Mouse (Mus musculus) kidney, postnatal 14 days (tissue): ENCODE measurements around the gene Suco.

Experiments used
- DNase-seq: peaks from one replicate; pipeline ENCODE4 v3.0.0; 2022; ENCODE audit warnings: mixed read lengths

The Suco gene

DNA sequence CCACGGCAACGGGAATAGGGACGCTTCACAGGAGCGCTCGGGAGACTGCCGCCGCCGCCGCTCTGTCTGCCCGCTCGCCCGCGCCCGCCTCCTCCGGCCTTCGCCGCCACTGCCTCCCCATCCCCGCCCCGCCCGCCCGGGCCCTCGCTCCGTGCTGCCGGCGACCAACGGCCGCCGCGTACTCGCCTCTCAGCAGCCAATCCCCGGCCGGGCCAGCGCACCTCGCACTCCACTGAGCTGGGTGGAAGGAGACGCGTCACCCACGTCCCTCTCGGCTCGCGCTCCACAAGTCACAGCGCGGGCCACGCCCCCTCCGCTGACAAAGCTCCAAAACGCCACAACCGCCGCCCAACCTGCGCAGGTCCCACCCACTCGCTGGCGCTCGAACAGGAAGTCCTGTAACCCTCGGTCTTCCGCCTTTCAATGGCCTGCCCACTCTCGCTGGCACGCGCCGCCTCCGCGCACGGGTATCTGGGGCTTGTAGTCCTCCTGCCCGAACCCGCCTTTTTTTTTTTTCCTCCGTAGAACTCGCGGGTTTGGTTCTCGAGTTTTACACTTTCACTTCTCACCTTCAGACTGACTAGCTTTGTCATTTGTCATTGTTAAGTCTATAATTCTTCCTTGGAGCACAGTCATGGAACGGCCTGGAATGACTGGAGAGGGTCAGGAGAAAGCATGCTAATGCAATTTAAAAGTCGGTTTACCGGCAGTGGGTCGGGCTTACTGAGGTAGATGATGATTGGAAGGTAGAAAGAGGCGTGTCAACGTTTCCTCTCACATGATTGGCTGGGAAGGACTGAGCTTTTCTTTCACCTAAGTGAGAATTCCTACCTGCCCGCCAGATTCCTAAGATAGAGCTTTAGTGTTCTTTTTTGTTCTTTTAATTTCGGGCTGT, at the start of gene Suco:
TSS of gene Suco (minus strand) at position 130 of the 895 bp plus-strand sequence.
- peak; percentile 100 for DNase-seq

DNA sequence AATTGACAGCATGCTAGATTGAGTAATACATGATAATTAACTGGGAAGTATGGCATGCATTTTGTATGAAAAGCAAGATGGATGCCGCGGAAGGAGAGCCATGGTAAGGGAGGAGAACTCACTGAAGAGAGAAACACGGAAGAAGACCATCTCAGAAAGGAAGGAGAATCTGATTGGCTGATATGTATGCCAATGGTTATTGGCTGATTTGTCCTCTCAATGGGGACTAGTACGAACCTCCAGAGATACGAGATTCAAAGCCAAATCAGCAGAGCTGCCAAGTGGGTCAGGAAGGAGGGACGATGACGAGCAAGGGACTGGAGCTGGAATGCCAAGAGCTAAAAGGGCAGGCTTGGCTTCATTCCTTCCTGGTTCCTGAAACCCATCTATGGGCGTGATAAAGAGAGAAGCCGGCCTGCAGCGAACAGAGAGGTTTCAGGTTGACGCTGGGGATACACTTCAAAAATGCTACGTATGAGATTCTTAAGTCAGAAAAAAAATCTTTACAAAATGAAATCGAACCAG, 48.9 kb upstream of the Suco start:
- no peak for DNase-seq

DNA sequence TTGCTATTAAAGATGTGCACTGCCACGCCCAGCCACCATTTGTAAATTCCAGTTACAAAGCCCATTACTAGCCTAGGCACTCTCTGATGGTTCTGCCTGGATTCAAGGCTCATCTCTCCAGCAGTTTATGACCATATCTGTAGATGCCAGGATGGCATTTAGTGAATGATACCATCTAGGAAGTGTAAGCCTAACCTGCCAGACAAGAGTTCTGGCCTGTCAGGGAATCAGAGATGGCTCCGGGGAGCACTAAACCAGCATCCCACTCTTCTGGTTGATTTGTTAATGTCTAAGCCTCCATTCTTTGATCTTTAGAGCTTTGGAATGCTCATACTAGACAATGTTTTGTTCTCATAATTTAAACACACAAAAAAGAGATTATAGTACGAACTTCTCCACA, 47.8 kb upstream of the Suco start:
- DNase-seq: no peak

DNA sequence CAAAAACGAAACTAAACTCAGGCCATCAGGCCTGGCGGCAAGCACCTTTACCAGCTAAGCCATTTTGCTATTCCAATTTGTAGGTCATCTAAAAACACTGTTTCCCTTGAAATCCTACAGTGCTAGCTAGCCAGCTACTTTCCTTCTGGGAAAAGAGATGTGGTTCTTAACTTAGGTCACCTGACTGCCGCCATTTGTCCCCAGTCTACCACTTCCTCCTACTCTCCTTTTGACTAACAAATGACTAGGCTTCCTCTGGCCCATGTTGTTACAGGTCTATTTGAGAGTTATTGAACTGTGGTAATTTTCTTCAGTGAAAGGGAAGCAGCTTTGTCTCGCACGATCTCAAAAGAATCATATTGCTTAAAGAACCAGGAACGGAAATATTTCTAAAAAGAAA, 45.4 kb upstream of the Suco start:
- no peak for DNase-seq

DNA sequence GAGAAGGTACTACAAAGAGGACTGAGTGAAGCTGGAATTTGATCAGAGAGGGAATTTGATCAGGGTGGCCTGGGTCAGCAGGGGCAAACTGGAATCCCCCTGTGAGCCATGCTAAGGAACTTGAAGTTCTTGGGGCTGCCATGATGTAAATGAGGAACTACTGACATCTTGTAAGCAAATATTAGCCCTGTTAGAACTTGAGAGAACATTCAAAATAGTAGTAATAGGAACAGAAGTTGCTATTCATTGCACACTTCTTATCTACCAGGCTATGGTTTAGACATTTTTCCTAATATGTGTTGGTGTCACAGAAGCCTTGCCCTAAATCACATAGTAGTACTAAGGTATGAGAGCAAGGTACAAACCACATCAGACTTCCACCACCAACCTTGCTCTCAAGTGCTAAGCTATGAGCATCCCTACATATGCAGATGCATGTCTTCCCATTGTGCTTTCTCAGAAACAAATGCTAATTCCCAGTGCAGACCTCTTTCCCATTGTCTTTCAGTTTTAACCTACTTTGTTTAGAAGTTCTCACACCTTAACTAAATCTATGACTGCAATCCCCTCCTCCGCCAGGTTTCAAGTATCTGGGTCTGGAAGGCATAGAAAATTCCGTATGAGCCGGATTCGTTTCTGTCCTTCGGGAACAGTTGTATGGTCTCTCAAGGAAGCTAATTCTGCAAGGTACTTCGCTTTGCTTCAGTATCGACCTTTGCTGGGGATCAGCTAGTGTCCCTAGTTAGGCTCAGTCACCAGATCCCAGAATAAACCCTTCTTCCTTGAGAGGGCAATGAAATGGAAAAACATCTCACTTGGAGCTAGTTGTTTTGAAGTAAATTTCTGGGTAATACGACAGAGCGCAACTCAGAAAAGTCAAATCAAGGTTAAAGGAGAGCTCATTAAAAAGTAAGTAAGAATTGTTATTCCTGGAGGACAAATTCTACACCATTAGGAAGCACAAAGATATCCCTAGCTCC, 44.3 kb upstream of the Suco start:
- no peak for DNase-seq

DNA sequence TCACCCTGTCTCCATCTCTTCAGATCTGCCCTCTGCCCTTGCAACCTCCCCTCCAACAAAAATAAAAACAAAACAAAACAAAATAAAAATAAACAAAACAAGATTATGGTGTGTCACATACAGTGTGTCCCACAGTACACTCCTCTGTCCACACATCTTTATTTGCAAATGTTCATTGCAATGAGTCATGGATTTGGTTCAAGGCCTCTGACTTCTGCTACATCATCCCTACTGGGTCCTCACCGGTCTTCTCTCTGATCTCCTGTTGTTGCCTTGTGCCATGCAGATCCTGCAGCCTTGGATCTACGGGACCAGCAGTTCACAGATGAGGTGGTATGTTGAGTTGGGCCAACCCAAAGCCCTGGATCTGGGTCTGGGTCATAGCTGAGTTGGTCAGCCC, 43.1 kb upstream of the Suco start:
- no peak for DNase-seq

DNA sequence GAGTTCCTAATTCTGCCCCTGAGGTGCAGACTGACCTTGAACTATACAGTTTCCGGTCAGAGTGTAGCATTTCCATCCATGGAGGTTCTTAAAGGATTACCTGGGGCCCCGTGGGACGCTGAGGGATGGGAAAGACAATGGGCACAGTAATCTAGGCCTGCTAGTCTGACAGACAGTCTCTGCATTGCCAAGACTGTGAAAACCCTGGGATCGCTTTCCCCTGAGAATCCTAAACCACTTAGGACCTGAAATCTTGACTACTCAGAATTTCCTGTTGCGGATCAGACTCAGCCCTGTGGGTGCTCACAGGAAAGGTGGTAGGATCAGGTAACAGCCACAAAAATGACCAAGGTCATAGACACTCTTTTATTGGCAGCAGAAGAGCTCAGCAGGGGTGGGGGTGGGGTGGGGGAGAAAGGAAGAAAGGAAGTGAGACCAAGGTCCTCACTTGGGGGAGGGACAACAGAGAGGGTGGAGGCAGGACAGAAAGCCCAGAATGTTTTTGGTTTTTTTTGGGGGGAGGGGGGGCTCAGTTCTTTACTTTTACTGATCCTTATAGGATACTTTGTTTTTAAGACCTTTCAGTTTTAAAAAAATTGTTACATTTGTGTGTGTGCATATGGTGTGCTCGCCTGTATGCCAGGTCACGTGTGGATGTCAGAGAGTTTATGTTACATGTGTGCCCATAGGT, 42.3 kb upstream of the Suco start:
- DNase-seq: no peak

DNA sequence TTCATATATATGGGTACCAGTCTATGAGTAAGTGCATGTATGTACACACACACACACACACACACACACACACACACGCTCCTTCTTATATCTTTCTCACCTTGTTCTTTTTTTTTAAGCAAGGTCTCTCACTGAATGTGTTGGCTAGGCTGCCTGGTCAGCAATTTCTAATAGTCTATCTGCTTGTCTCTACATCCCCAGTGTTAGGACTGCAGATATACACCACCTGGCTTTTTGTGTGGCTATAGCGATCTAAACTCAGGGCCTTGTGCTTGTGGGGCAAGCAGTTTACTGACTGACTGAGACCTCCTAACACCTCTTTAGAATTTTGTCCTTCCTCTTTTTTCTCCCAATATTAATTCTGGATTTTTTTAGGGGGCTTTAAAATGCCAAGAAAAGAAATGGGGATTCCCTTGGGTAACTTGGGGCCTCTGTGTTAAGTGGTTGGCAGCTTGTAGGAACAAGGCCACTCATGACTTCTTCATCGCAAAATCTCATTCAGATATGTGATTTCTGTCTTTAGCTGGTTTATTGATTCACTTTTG, 41.5 kb upstream of the Suco start:
- no peak for DNase-seq

DNA sequence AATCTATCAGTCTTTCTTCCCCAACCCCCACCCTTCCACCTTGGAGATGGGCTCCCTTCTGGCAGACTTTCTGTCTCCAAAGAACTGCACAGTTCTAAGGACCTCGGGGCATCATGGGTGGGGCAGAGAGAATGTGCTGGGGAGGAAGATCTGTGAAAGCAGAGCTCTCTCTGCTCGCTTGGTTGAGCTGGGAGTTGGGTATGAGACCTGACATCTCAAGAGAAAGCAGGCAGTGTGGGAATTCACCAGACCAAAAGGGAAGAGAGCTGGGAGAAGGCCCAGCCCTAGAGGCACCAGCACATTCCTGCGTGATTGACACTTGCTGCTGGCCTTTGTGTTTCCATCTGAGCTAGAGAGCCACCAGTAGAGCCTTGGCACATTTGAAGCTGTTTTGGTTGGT, 39.6 kb upstream of the Suco start:
- DNase-seq: no peak

DNA sequence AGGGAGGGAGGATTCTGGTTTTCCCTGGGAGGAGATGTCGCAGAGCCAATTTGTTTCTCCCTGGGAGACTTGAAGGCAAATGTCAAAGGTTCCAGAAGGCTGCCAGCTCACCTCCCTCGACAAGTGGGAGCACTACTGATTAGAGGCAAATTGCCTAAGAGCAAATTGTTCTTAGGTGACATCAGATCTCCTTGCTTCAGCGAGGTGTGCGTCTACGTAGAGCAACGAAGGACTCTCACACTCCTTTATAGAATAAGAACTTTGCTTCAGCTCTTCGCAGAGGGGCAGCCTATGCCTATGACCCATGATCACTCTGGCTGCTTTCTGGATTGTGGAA, 37.1 kb upstream of the Suco start:
- DNase-seq: no peak

DNA sequence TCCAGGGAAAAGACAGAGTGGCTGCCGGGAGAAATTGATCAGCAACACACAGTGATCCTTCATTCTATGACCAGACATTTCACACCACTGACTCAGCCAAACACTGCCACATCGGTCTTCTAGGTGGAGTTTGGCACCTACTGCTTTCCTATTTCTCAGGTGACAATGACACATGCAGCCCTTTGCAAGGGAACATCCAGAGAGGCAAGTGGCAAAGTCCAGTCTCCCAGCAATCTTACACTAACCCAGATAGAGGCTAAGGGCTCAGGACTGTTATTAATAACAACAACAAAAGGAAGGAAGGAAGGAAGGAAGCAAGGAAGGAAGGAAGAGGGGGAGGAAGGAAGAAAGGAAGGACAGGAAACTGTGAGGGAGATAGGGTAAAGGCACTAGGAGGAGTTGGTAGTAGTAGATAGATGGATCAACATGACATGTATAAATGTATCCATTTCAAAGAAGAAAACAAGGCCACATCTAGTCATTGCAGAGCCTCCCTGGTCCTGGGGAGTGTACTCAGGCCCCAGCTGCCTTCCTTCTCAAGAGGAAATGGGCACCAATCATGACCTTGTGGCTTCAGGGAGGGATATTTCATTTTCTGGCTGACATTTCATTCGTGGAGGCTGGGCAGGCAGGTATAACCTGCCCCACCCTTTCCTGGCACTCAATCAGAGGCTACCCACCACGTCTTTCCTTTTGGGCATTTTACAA, 36.6 kb upstream of the Suco start:
- DNase-seq: no peak

DNA sequence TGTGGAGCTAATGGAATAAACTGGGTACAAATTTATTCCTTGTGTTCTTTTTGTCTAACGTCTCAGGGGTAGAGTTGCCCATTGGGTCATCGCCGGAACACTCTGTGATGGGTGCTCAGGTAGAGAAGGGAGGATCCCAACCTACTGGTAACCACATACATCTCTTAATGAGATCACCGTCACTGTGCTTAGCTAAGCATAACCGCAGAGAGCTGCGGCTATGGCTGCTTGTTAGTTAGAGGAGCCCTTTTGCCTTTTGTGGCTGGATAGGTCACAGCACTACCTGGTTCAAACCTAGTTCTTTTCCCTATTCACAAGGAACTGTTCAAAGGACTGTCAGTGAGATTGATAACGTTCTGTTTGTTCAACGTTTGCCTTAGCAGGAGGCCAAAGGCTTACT, 32.6 kb upstream of the Suco start:
- DNase-seq: no peak

DNA sequence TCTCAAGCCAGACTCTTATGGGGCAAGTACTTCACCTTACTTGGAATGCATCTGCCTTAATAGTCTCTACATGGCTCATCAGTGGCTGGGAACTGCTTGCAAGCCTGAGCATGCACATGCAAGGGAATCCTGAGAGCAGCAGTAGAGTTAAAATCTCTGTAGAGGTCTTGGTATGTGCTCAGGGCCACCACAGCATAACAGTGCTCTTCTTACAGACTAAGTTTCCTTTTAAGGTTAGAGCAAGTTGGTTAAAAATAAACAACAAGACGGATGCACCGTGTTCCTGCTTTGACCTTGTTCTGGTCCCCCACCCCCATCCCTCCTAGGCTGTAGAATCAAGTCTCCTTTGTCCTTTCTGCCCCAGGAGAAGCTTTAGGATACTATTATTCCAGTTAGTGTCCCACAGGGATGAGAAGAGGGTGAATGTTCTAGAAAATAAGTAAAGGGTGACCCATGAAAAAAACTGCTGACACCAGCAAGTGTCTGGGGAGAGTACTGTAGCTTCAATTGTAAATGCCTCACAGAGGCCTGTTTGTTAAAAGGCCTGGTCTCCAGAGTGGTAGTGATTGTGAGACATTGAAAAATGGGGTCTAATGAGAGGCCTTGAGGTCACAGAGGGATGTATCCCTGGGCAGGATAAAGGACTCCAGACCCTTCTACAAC, 31.4 kb upstream of the Suco start:
- peak; percentile 24 for DNase-seq

DNA sequence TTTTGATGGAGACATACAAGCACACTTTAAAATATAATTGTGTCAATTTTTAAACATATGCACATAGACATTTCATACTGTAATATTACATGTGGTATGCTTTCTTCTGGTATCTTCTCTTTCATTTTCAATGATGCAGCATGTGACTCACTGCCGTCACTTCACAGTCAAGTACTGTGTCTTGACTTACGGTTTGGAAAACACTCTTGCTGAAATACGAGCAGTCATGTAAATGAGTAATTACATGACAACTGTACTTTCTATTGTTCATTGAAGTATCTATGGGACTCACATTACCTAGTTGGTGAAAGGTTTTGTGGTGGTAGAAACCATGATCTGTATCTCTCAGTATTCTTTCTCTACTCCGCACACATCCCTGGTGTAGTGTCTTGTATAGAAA, 30.6 kb upstream of the Suco start:
- DNase-seq: no peak

DNA sequence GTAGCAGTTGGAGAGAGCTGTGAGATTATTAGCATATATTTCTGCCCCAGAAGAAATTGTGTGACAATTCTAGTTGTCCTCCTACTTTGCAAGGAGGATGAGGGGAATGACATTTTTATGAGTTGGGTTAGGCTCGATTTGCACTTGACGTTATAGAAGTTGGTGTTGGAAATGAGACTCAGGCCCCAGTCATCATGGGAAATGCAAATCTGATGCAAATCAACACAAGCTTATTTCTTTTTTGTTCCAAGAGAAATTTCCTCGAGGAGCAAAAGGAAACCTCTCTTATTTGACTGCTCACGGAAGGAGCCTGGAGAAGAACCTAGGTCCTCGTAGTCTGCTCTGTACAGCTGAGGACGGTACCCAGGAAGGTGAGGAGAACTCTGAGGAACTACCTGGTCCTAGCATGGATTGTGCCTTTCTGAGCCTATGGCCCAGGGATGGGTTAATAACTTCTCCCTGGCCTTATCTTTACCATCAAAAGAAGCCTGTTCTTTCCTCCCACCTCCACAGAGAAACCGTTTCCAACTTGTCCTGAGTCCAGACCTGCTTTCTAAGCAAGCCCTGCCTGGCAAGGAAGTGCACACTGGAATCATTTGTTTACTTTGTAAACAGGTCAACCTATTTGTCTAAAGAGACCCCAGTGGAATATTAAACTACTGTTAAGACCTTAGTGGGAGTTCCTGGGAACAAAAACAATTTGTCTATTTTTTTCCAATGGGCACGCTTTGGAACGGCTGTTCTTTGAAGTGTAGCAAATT, 26.4 kb upstream of the Suco start:
- no peak for DNase-seq

DNA sequence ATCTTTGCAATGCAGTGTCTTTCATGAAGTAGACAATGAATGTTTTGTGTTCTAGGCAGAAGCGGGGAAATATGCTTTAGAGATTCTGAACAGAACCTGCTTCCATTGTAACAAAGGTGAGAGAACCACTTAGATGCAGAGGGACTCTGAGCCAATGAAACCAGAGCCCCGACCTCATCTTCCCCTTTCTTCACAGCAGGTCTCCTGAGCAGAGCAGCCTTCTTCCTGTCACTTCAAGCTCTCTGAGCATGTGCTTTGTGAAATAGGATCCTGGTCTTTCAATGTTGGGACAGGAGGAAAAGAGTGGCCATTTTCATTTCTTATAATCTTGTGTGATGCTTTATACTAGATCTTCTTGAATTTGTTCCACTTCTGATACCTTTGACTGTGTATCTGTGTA, 23.6 kb upstream of the Suco start:
- DNase-seq: no peak

DNA sequence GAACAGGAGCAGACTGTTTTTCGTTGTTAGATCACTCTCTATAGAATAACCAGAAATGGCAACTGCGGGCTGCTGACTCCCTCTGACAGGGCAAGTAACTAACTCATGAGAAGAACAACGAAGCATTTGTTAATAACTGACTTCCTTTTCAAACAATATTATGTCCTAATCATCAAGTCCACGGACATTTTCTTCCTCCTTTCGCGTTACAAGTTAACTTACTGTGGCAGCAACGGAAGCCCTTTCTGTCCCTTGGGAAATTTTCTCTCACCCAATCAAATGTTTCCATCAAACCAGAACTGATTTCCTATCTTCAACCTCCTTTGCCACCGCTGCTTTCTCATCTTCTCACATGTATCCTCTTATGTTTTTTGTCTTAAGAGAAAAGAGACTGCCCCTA, 20.8 kb upstream of the Suco start:
- DNase-seq: no peak

DNA sequence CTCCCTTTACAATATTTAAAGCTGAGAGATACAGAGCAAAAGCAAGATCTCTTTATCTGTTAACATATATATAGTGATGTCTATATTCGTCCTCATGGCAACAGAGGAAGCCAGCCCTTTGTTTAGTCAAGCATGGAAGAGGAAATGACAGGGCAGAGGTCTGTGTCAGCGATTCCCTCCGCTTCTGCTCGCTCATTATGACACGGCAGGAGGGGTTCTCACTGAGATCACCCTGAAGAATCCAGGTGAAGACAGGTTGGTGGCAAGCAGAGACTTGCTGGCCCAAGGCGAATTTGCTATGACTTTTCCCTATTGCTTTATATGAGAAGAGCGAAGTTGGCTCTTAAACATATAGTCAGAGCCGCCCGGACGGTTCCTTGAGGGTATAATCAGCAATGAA, 19.6 kb upstream of the Suco start:
- no peak for DNase-seq

DNA sequence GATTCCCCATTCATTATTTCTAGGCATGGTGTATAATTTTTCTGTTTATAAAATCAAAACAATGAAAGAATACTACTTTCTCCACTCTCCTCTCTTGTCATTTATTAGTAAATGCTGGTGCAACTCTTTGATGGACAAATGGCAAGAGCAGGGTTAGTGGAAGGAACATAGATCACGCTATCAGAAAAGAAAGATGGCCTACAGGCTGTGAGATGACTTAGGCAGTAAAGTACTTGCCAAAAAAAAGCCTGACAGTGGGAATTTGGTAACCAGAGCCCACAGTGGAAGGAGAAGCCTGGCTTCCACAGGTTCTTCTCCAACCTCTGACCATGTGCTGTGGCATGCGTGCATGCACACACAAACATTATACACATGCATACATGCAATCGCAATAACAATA, 18.5 kb upstream of the Suco start:
- DNase-seq: no peak

DNA sequence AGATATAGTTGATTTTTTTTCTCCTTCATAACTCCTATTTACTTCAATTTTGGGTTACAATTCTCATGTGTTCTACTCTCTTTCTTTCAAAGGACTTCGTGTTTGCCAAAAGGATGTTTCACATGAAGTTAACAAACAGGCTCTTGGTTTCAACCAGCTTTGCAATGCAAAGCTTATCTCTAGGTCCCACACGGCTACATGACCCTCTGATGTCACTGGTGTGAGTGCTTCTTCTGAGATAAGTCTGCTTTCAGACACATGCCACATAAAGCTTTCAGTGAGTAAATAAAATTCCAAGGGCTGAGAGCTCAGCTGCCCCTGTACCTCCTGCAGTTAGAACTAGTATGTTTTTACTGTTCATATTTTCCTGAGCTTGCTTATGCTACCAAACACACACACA, 18.1 kb upstream of the Suco start:
- no peak for DNase-seq

DNA sequence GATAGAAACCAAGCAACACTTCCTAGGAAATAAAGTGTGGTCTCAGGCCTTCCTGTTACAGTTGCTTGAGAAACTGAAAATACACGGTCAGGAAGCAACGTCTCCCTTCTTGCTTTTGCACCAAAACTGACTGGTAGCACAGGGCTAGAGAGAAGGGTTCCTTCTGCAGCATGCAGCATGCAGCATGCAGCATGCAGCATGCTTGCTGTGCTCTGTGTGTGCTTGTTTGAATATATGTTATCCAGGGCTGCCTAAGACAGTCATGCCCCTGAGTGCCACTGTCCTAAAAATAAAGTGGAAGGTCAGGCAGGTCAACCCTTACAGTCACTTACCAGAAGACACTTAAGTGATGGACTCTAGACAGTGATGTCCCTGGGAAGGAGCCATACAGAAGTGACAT, 17.6 kb upstream of the Suco start:
- DNase-seq: no peak
